Mouse (Mus musculus) right cerebral cortex, postnatal 10 days (tissue): ENCODE measurements at regions not wholly inside any gene's neighbourhood (a gene's known extent, or its start where the extent isn't known, plus 50 kb on each side); places are given as distances from the start of the nearest gene placed in this dataset.

Experiments
- DNase-seq, 2 experiments: peaks; one replicate each; pipeline ENCODE4 v3.0.0; 2021; ENCODE audit warnings: low spot score in 2 of 2

- peak; percentile 65 to 80 for DNase-seq
Observed at GRCm38 (mm10) chr6:10970587-10971138, 936.6 kb downstream of the Ndufa4 start.

- peak; percentile 74 to 84 for DNase-seq
Observed at GRCm38 (mm10) chr6:10969841-10970536, 937.3 kb downstream of the Ndufa4 start.

- no peak for DNase-seq
Observed at GRCm38 (mm10) chr6:10943545-10943944, 963.8 kb downstream of the Ndufa4 start.

- DNase-seq: no peak
Observed at GRCm38 (mm10) chr6:10941470-10941869, 965.8 kb downstream of the Ndufa4 start.
